Mouse (Mus musculus) C2C12 (cell line): Measurements from ENCODE around the gene St8sia1. TPM values are rescaled to one million over a fixed set of nuclear protein-coding genes. Genes with fewer than 3 reads are reported as not detected.

Experiments
- H3K27me3 ChIP-seq: one replicate; pipeline ENCODE4 v1.6.1; 2011; ENCODE audit not compliant: control insufficient read depth, insufficient read depth, insufficient read length
- H3K36me3 ChIP-seq: one replicate; pipeline ENCODE4 v1.6.1; 2011; ENCODE audit not compliant: control insufficient read depth, insufficient read depth
- H3K4me3 ChIP-seq: one replicate; pipeline ENCODE4 v1.5.1; 2011; ENCODE audit warnings: mild to moderate bottlenecking, control low read depth; ENCODE audit not compliant: poor library complexity, insufficient read depth, severe bottlenecking
- H3K79me2 ChIP-seq: one replicate; pipeline ENCODE4 v1.6.1; 2011; ENCODE audit not compliant: control insufficient read depth, insufficient read depth
- H3K79me3 ChIP-seq: one replicate; pipeline ENCODE4 v1.6.1; 2011; ENCODE audit warnings: low read depth, control low read depth
- H3ac ChIP-seq: one replicate; pipeline ENCODE3; 2011; ENCODE audit warnings: low read depth; ENCODE audit not compliant: control insufficient read depth, insufficient read length
- CEBPB ChIP-seq: IDR thresholded peaks from one replicate; pipeline ENCODE4 v1.6.1; 2011; ENCODE audit warnings: low read depth, mild to moderate bottlenecking, control low read depth, moderate library complexity
- CTCF ChIP-seq: IDR thresholded peaks from one replicate; pipeline ENCODE4 v1.5.1; 2011; ENCODE audit not compliant: control insufficient read depth, insufficient read depth, insufficient read length
- FOSL1 ChIP-seq: IDR thresholded peaks from one replicate; pipeline ENCODE4 v1.8.0; 2011; ENCODE audit warnings: mild to moderate bottlenecking, low read length; ENCODE audit not compliant: poor library complexity, insufficient read depth, severe bottlenecking
- MAX ChIP-seq: IDR thresholded peaks from one replicate; pipeline ENCODE4 v1.6.1; 2011; ENCODE audit warnings: mild to moderate bottlenecking, control low read depth
- MYOD1 ChIP-seq: IDR thresholded peaks from one replicate; pipeline ENCODE4 v1.6.1; 2011; ENCODE audit warnings: low read depth; ENCODE audit not compliant: control insufficient read depth, insufficient read length
- MYOG ChIP-seq: IDR thresholded peaks from one replicate; pipeline ENCODE4 v1.6.1; 2011; ENCODE audit not compliant: control insufficient read depth, insufficient read length; ENCODE audit errors: extremely low read depth
- USF1 ChIP-seq: IDR thresholded peaks from one replicate; pipeline ENCODE4 v1.6.1; 2011; ENCODE audit warnings: low read depth, mild to moderate bottlenecking, control low read depth, moderate library complexity
- polyA plus RNA-seq: library from polyadenylated mRNA; unstranded; fragments of >200 nt; fragmentation: generic; extraction: Trizol; gene quantifications from one replicate; pipeline ENCODE4 v1.2.1, GENCODE M21; 2012; ENCODE audit warnings: missing spikeins

Gene St8sia1
- polyA plus RNA-seq, 1 experiment: not detected

DNA sequence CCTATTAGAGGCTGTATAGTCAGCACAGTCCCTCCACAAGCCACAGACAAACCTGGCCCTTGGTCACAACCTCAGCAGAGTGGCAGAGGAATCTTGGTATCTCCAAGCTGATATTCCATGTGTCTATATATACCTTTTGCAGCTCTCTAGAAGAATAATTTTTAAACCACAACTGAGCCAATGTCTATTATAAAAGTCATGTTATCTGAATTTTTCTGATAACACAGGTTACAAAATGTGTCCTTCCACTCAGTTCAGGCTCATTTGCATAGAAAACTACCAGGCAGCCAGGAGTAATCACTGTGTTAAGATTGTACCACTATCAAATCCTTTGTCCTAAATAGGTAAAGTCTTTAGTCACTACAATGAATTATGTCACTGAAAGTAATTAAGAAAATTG lies 159.8 kb downstream of the St8sia1 start, which contains the start of gene Sult6b2:
Sult6b2 (minus strand) TSS at position 101 of the 400 bp plus-strand sequence.
- Histone ChIP-seq H3K4me3 (no peak within 1 kb of the TSS), H3K79me3 (no peaks in the 10 kb centered on the region), H3K27me3 (no peaks in the 10 kb centered on the region), H3ac (no peak within 1 kb of the TSS), H3K36me3 (no peaks in the 10 kb centered on the region), H3K79me2 (no peaks in the 10 kb centered on the region)
- TF ChIP-seq MAX: no peak
- TF ChIP-seq CTCF: no peak
- no peak for TF ChIP-seq FOSL1
- no peak for TF ChIP-seq USF1
- no peak for TF ChIP-seq CEBPB
- no peak for TF ChIP-seq MYOG
- no peak for TF ChIP-seq MYOD1

DNA sequence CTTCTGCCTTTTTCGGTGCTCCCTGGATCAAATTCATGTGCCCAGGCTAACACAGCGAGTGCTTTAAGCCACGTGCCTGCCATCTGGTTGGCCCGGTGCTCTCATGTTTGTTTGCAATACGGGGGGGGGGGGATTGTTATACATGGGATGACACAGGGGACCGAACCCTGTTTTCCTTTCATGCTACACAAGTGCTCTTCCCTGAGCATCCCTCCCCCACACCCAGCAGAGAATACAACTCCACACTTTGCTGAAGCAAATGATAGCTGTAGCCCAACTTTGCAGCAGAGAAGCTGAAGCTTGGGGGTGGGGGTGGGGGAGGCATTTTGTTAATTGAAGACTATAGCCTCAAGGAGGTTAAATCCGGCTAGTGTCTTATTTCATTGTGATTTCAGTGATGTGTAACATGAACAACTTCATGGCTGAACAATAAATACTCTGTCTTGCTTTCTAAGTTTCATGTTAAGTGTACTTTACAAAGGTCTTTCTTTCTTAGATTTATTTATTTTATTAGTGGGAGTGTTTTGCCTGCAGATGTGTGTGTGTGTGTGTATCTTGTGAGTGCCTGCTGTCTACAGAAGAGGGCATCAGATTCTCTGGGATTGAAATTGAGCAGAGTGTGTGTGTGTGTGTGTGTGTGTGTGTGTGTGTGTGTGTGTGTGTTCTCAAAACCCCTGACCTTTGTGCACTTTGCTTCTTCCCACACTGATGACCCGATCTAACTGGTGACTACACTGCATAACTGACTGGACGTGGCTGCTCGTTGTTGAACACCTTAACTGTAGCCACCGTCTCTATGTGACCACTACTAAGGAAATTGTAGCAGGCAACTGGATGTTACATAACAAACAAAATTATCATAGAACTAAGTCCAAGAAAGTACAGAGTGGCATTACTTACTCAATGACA lies 161.4 kb downstream of the St8sia1 start:
- Histone ChIP-seq H3K27me3 (no peaks in the 10 kb centered on the region), H3K79me3 (no peaks in the 10 kb centered on the region), H3K79me2 (no peaks in the 10 kb centered on the region), H3ac (no peak overlapping the region), H3K36me3 (no peaks in the 10 kb centered on the region), H3K4me3 (no peak overlapping the region)
- TF ChIP-seq CTCF: no peak
- no peak for TF ChIP-seq FOSL1

DNA sequence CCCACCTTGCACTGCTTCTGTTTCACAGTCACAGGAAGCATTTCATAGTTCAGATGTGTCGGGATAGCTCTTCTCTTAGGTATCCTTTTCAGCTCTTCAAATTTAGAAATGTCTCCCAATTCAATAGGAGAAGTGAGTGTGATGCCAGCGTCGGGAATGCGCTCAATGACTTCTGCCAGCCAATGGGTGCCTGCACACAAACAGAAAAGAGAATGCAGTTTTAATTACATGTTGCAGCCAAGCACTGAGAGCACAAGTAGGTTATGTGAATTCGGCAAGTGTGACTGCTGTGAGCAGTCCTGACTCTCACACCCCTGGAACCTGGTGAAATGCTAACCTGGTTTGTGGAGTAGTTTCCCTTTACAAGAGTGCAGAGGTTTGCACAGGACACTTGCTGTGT lies 162.6 kb downstream of the St8sia1 start:
- Histone ChIP-seq H3K4me3 (no peak overlapping the region), H3K79me3 (no peaks in the 10 kb centered on the region), H3K79me2 (no peaks in the 10 kb centered on the region), H3ac (no peak overlapping the region), H3K27me3 (no peaks in the 10 kb centered on the region), H3K36me3 (no peaks in the 10 kb centered on the region)
- TF ChIP-seq MAX: no peak
- no peak for TF ChIP-seq CEBPB
- no peak for TF ChIP-seq USF1
- TF ChIP-seq MYOD1: no peak
- no peak for TF ChIP-seq CTCF
- no peak for TF ChIP-seq MYOG
- no peak for TF ChIP-seq FOSL1

DNA sequence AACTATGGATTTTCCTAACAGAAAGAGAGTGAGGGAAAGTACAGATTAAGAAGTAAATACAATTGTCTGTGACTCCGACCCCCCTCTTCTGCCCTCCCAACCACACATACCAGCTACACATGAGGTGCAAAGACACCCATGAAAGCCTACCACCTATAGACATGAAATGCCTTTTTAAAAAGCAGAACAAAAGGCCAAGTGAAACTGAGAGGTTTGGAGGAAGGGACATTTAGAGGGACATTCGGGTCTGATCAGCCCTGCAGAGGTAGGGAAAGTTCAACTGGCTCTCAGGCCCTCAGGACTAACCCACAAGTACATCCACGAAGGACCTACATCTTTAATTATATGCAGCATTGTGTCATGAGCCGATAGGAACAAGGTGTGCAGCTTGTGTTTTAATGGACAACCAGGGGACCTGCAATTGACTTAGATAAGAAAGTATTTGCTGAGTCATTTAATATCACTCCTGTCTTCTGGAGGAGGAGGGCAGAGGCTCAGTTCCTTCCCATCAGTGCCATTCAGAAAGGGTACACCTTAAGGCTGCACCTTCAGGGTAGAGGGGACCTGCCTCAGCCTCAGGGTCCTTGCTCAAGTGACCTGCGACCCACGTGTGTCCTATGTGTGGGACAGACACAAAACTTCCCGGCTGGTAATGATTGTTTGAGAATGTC lies 164.4 kb downstream of the St8sia1 start:
- no peak overlapping the region for H3ac ChIP-seq
- TF ChIP-seq USF1: no peak
- H3K27me3 ChIP-seq: no peaks in the 10 kb centered on the region
- H3K79me2 ChIP-seq: no peaks in the 10 kb centered on the region
- H3K36me3 ChIP-seq: no peaks in the 10 kb centered on the region
- no peaks in the 10 kb centered on the region for H3K79me3 ChIP-seq
- H3K4me3 ChIP-seq: no peak overlapping the region

DNA sequence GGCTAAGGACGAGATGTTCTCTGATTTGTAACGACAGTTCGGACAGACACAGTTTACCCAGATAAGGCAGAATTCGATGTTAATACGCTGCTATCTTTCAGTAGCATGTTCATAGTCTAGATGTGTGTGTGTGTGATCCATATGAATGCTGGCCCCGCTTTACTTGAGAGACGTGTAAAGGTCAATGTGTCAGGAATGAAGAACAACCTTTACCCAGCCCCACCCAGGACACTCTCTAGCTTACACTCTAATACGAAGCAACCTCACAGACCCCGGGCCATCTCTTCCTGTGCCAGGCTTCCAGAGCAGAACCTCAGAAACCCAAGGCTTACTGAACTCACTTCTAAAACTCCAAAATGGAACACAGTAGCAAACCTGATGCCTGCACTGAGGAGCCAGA lies 165.4 kb downstream of the St8sia1 start:
- TF ChIP-seq CEBPB (no peak), MYOG (no peak), MYOD1 (no peak), MAX (no peak), CTCF (no peak), USF1 (no peak), FOSL1 (no peak)
- H3K79me3 ChIP-seq: no peaks in the 10 kb centered on the region
- H3K79me2 ChIP-seq: no peaks in the 10 kb centered on the region
- H3K36me3 ChIP-seq: no peaks in the 10 kb centered on the region
- H3K4me3 ChIP-seq: no peak overlapping the region
- H3K27me3 ChIP-seq: no peaks in the 10 kb centered on the region
- H3ac ChIP-seq: no peak overlapping the region

DNA sequence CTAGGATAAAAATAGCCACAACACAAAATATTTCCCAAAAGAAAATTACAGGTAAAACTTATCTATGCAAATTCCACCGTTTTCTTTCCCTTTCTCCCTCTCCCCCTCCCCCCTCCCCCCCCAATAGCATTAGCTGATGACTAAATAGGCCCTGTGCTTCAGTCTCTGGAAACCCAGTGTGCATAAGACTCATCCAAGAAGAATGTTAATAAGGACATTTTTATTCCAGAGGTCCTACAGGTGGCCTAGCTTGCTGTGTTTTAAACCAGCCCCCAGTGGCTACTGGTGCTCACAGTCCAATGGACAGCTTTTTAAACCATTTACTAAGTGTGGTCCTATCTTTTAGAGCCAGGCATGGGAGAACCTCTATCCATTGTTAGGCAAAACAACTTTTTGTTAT lies 166.3 kb downstream of the St8sia1 start:
- Histone ChIP-seq H3K79me2 (no peaks in the 10 kb centered on the region), H3K4me3 (no peak overlapping the region), H3K36me3 (no peaks in the 10 kb centered on the region), H3K27me3 (no peaks in the 10 kb centered on the region), H3K79me3 (no peaks in the 10 kb centered on the region), H3ac (no peak overlapping the region)
- no peak for TF ChIP-seq FOSL1
- TF ChIP-seq MYOD1: no peak
- no peak for TF ChIP-seq CEBPB
- no peak for TF ChIP-seq MAX
